Mouse (Mus musculus): Measurements from ENCODE around the gene Pcdh20.

The Pcdh20 gene

GRCm38 (mm10) chr14:88470495-88471434, at the start of gene Pcdh20:
Gene Pcdh20, minus strand, starts transcription at chr14:88471396.
- peak; percentile 27 for DNase-seq

DNA sequence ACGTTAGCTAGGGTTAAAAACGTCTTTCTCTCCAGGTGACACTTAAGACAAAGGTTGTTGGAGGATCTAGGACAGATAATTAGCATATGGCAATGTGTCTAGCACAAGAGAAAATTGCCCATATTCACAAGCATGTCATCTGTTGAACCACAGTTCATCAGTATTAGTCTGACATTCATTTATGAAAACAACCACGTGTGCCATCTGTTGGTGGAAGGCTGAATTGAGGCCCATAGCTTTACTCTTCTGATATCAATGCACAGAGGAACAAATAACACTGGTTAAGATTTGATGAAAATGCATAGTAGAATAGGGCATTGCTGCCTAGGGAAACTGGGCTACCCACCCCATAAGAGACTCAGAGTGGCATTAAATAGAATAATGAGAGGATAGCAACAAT, 8.7 kb upstream of the Pcdh20 start:
- peak; percentile 18 for DNase-seq

DNA sequence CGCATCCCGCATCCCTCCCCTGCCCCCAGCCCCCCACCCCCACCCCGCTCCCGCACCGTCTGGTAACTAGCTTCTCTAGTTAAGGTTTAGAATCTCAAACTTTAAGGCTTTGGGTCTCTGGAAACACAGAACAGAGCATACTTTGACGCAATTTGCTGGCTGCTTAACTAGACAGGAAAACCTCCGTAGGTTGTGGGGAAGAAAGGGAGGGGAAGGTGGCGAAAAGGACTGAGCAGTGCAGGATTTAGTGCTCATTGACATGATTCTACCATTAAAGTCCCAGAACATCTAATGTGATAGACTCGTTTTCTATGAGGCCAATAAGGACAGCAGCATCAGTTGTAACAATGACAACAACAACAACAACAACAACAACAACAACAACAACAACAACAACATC, 1.2 kb downstream of the Pcdh20 start:
- no peak for DNase-seq

DNA sequence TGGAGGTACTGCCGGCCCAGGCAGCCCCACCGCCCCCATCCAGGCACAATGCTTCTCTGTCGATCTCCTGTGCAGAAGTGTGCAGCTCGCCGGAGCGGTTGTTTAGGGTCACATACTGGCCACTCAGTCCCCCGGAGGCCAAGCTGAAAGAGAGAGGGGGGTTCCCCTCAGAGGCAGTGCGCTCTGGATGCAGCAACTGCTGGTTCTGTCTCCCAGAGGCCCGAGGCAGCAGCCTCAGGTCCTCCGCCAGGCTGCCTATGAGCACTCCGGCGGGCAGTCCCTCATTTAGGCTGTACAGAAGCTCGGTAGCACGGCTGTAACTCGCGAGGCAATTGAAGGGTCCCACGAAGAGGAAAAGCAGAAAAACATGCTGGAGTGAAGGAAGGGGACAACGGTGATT, 1.8 kb downstream of the Pcdh20 start:
- no peak for DNase-seq

DNA sequence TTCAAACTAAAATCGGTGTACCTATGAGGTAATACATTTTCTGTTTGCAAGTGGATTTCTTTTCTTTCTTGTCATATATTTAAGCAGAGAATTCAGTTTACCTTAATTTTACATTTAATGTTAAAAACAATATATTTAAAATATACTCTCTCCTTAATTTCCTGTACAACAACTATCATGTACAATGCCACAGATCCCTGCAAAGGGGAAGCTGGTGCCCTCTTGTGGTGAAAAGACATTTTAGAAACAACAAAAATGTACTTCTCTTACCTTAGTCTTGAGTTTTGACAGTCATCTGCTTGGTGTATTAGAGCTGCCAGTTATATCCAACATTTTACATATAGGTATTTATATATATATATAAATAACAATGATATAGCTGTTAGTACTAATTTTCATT, 4.8 kb downstream of the Pcdh20 start:
- DNase-seq: peak; percentile 27

GRCm38 (mm10) chr14:88464356-88464755, 6.8 kb downstream of the Pcdh20 start:
- no peak for DNase-seq

GRCm38 (mm10) chr14:88463357-88463756, 7.8 kb downstream of the Pcdh20 start:
- DNase-seq: no peak

- no peak for DNase-seq
Observed at GRCm38 (mm10) chr14:88462944-88463343, 8.3 kb downstream of the Pcdh20 start.

DNA sequence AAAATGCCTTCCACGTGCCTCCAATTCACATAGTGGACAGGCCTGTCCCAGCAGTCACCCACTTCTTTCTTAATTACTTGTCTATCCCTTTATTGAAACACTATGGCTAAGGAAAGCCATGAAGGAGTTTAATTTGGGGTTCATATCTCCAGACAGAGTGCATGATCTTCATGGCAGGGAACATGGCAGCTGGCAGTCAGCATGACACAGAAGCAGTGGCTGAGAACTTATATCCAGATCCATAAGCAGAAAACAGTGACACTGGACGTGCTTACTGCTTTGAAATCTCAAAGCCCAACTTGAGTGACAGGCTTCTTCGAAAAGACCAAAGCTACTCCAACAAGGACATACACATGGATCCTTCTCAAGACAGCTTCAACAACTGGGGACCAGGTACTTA, 10.5 kb downstream of the Pcdh20 start:
- DNase-seq: no peak

GRCm38 (mm10) chr14:88443304-88443703, 27.9 kb downstream of the Pcdh20 start:
- no peak for DNase-seq

DNA sequence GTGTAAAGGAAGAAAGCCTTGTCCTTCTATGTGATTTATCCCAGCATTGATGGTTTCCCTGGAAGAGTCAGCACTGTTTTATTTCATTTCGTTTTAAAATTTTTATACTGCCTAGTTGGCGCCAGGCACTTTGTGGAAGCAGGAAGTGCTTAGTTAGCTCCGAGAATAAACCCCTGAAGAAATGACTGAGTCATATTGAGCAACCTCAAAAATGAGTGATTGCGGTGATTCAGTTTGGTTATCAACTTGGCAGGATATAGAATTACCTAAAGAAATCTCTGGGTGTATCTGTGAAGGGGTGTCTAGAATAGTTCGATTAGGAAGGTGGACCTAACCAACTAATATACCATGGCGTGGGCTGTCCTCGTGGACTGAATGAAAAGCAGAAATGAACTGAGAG, 41.8 kb downstream of the Pcdh20 start:
- DNase-seq: no peak

DNA sequence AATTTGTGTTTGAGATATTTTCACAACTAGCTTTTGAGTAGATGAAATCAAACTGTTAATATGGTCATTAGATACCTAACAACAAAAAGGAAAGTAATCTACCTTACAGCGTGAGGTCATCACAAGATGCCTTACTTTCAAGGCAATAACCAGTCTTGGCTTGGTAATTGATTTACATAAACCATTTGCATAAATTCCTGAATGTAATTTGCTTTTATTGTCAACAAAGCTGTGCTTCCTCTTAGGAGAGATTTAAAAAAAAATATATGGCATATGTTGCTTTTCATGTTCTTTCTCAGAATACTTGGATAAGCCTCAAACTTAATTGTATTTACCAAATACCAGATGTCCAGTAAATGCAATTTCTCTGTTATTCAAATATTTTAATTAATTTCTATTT, 43.8 kb downstream of the Pcdh20 start:
- DNase-seq: no peak

Data from lung, postnatal 10 days (tissue).